Mouse (Mus musculus) C2C12 (cell line): ENCODE results near the gene Fbxw11.

Experiments
- CEBPB ChIP-seq: IDR thresholded peaks from one replicate; pipeline ENCODE4 v1.6.1; 2011; ENCODE audit warnings: low read depth, mild to moderate bottlenecking, control low read depth, moderate library complexity
- CTCF ChIP-seq: IDR thresholded peaks from one replicate; pipeline ENCODE4 v1.5.1; 2011; ENCODE audit not compliant: control insufficient read depth, insufficient read depth, insufficient read length
- FOSL1 ChIP-seq: IDR thresholded peaks from one replicate; pipeline ENCODE4 v1.8.0; 2011; ENCODE audit warnings: mild to moderate bottlenecking, low read length; ENCODE audit not compliant: poor library complexity, insufficient read depth, severe bottlenecking
- MAX ChIP-seq: IDR thresholded peaks from one replicate; pipeline ENCODE4 v1.6.1; 2011; ENCODE audit warnings: mild to moderate bottlenecking, control low read depth
- USF1 ChIP-seq: IDR thresholded peaks from one replicate; pipeline ENCODE4 v1.6.1; 2011; ENCODE audit warnings: low read depth, mild to moderate bottlenecking, control low read depth, moderate library complexity

GRCm38 (mm10) chr11:32723287-32723686 lies 80.8 kb downstream of the Fbxw11 start:
- TF ChIP-seq MAX (no peak), CTCF (no peak), USF1 (no peak), FOSL1 (no peak), CEBPB (no peak)
